Mouse (Mus musculus): ENCODE data around the gene Elp5. TPM values are rescaled to one million over a fixed set of nuclear protein-coding genes. Genes with fewer than 3 reads are reported as not detected.
"Not testable (repeated sequence)": the region's sequence is repeated elsewhere in the genome, so short reads cannot be mapped to it uniquely, and the experiment has no call there.

Elp5 gene
- polyA plus RNA-seq, 1 experiment from 2014 or later, result 162 TPM

DNA sequence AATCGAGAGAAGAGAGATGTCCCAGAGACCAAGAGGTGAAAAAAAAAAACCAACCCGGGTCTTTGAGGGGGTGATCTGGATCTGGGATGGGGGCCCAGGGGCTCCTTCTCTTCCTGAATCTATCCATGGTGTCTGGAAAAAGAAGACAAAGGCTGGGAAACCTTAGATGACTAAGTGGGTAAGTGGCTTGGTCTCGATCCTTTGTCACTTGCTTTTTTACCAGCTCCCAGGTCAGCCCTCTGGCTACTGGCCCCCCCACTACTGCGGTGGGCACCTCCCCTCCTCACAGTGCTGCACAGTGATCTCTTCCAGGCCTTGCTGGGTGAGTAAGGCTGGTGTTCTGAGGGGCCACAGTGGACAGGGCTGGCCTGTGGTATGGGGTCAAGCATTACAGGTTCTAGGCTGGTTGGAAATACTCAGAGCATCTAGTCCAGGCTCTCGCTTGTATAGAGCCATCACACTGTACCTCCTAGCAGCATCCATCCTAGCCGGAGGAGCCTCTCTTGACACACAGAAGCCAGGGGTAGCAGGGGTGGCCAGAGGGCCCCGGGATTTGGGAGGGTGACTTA, 35.0 kb upstream of the Elp5 start:
- Histone ChIP-seq H3K27ac (replicated peaks; ENCODE audit: low read depth, low read length) (peak overlapping the region; percentile 94), H3K9ac (replicated peaks; ENCODE audit: low read length) (peak overlapping the region; percentile 80), H3K9me3 (ENCODE audit: control insufficient read depth, low read length) (no peaks in the 10 kb centered on the region), H3K4me3 (replicated peaks; ENCODE audit: low read depth, low read length) (peak overlapping the region; percentile 77), H3K27me3 (ENCODE audit: control insufficient read depth, insufficient read depth, low read length) (no peaks in the 10 kb centered on the region), H3K4me1 (ENCODE audit: control insufficient read depth, insufficient read depth, low read length) (peaks cover 46% of the 10 kb centered on the region), H3K36me3 (ENCODE audit: control insufficient read depth, insufficient read depth, low read length) (peaks cover 19% of the 10 kb centered on the region), H3K4me2 (ENCODE audit: low read length) (peak overlapping the region; percentile 89)
- DNase-seq (no peak), ATAC-seq (ENCODE audit: low FRiP score, low TSS enrichment) (no peak)
- 27% methylated on average over 7 of the region's 7 CpGs for WGBS

DNA sequence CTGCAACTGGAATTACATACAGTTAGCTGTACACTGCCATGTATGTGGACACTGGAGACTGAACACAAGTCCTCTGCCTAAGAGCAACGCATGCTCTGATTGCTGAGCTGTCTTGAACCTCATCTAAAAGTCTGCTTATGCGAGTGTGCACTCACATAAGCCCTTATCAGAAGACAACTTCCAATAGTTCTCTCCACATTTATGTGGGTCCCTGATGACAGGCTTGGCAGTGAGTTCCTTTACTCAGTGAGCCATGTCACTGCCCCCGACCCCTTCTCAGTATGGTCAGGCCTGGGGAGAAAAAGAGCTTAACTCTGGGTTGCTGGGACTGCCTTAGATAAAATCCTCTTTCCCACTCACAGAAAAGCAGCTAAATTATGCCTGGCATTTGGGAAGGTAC, 34.4 kb upstream of the Elp5 start, which contains the start of gene Dlg4:
Dlg4 (plus strand) TSS at position 274 of the 400 bp plus-strand sequence.
- peak within 1 kb of the TSS; percentile 77 for H3K4me3 ChIP-seq (replicated peaks; ENCODE audit: low read depth, low read length)
- peaks cover 42% of the 10 kb centered on the region for H3K4me1 ChIP-seq (ENCODE audit: control insufficient read depth, insufficient read depth, low read length)
- H3K27ac ChIP-seq (replicated peaks; ENCODE audit: low read depth, low read length), result peak within 1 kb of the TSS; percentile 94

DNA sequence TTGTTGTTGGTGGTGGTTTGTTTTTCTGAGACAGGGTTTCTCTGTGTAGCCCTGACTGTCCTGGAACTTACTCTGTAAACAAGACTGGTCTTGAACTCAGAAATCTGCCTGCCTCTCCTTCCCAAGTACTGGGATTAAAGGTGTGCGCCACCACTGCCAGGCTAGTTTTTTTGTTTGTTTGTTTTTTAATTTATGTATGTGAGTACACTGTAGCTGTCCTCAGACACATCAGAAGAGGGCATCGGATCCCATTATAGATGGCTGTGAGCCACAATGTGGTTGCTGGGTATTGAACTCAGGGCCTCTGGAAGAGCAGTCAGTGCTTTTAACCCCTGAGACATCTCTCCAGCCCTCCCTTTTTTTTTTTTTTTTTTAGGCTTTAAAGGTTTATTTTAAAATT, 33.9 kb upstream of the Elp5 start:
- not testable (repeated sequence) for H3K27ac ChIP-seq (replicated peaks; ENCODE audit: low read depth, low read length); H3K9me3 ChIP-seq (ENCODE audit: control insufficient read depth, low read length); H3K27me3 ChIP-seq (ENCODE audit: control insufficient read depth, insufficient read depth, low read length); ATAC-seq (ENCODE audit: low FRiP score, low TSS enrichment); H3K4me3 ChIP-seq (replicated peaks; ENCODE audit: low read depth, low read length); DNase-seq; H3K9ac ChIP-seq (replicated peaks; ENCODE audit: low read length); H3K4me2 ChIP-seq (ENCODE audit: low read length)
- Histone ChIP-seq H3K4me1 (ENCODE audit: control insufficient read depth, insufficient read depth, low read length) (peaks cover 42% of the 10 kb centered on the region), H3K36me3 (ENCODE audit: control insufficient read depth, insufficient read depth, low read length) (peaks cover 30% of the 10 kb centered on the region)
- 71% methylated on average over 2 of the region's 2 CpGs for WGBS

More for the DNA sequence above, 34.4 kb upstream of the Elp5 start, which contains the start of gene Dlg4:
- H3K4me2 ChIP-seq (ENCODE audit: low read length), result peak within 1 kb of the TSS; percentile 89
- H3K9me3 ChIP-seq (ENCODE audit: control insufficient read depth, low read length), result no peaks in the 10 kb centered on the region
- ATAC-seq (ENCODE audit: low FRiP score, low TSS enrichment), result no peak
- no peaks in the 10 kb centered on the region for H3K27me3 ChIP-seq (ENCODE audit: control insufficient read depth, insufficient read depth, low read length)
- H3K36me3 ChIP-seq (ENCODE audit: control insufficient read depth, insufficient read depth, low read length), result peaks cover 25% of the 10 kb centered on the region
- H3K9ac ChIP-seq (replicated peaks; ENCODE audit: low read length), result peak within 1 kb of the TSS; percentile 80
- DNase-seq, result no peak
- 50% methylated on average over 3 of the region's 3 CpGs for WGBS

DNA sequence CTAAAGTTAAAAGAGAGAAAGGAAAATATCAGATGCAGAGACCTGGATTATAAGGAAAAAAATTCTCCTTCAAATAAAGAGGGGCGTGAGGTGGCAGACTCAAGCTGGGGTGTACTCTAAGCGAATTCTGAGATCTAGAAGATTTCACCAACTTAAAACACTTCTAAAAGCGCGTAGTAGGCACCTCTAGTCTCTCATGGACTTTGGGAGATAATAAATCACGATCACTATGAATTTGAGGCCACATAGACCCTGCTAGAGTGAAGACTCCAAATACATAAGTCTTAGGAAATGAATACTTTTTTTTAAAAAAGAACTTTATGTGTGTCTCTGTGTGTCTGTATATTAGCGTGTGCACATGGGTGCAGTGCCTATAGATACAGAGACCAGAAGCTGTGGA, 33.4 kb upstream of the Elp5 start:
- Histone ChIP-seq H3K9ac (replicated peaks; ENCODE audit: low read length) (no peak overlapping the region; the same call in 1 of the 2 replicates), H3K4me1 (ENCODE audit: control insufficient read depth, insufficient read depth, low read length) (peaks cover 40% of the 10 kb centered on the region), H3K27ac (replicated peaks; ENCODE audit: low read depth, low read length) (0 out of 2 replicates have a peak overlapping the region, but pooled peaks have one; percentile 70), H3K4me3 (replicated peaks; ENCODE audit: low read depth, low read length) (peak overlapping the region; percentile 56), H3K4me2 (ENCODE audit: low read length) (peak overlapping the region; percentile 76), H3K27me3 (ENCODE audit: control insufficient read depth, insufficient read depth, low read length) (no peaks in the 10 kb centered on the region), H3K36me3 (ENCODE audit: control insufficient read depth, insufficient read depth, low read length) (peaks cover 35% of the 10 kb centered on the region), H3K9me3 (ENCODE audit: control insufficient read depth, low read length) (no peaks in the 10 kb centered on the region)
- DNase-seq (no peak), ATAC-seq (ENCODE audit: low FRiP score, low TSS enrichment) (no peak)
- 68% methylated on average over 6 of the region's 6 CpGs for WGBS

DNA sequence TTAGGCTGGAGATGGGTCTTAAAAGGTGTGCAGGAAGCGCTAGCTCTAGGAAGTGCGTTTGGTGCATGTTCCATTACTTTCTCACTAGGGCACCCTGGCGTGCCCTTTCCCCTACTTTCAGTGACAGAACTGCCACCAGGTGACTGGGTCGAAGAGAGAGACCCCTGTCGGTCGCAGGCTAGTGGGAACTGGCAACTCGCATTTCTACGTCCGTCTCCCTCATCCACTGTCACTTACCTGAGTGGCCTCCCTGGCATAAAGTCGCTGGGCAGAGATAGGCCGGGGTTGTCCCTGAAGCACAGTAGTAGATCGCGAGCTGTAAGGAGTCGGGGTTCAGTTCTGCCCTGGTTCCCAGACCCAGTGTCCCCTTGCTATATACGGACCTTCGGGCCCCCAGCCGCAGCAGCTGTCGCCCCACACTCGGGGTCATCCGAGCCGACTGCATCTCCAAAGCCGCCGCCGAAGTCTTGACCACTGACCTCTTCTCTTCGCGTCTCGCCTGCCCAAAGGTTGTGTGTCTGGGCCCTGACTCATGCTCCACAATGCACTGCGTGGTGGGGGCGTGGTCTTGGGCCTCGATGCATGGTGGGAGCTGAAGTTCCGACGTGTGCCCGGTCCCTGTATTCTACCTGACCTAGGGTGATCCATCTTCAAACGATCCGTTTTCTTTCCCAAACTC, 32.7 kb upstream of the Elp5 start, which contains the start of gene Acadvl:
Acadvl (minus strand) TSS at position 532 of the 679 bp plus-strand sequence.
- H3K27ac ChIP-seq (replicated peaks; ENCODE audit: low read depth, low read length), result peak within 1 kb of the TSS; percentile 70
- H3K9ac ChIP-seq (replicated peaks; ENCODE audit: low read length), result peak within 1 kb of the TSS; percentile 74
- peaks cover 42% of the 10 kb centered on the region for H3K36me3 ChIP-seq (ENCODE audit: control insufficient read depth, insufficient read depth, low read length)
- peaks cover 34% of the 10 kb centered on the region for H3K4me1 ChIP-seq (ENCODE audit: control insufficient read depth, insufficient read depth, low read length)
- peak; percentile 76 for ATAC-seq (ENCODE audit: low FRiP score, low TSS enrichment)
- peak within 1 kb of the TSS; percentile 56 for H3K4me3 ChIP-seq (replicated peaks; ENCODE audit: low read depth, low read length)
- no peaks in the 10 kb centered on the region for H3K27me3 ChIP-seq (ENCODE audit: control insufficient read depth, insufficient read depth, low read length)
- DNase-seq, result peak; percentile 92
- WGBS, result 1% methylated on average over 35 of the region's 35 CpGs
- H3K4me2 ChIP-seq (ENCODE audit: low read length), result peak within 1 kb of the TSS; percentile 76
- no peaks in the 10 kb centered on the region for H3K9me3 ChIP-seq (ENCODE audit: control insufficient read depth, low read length)

DNA sequence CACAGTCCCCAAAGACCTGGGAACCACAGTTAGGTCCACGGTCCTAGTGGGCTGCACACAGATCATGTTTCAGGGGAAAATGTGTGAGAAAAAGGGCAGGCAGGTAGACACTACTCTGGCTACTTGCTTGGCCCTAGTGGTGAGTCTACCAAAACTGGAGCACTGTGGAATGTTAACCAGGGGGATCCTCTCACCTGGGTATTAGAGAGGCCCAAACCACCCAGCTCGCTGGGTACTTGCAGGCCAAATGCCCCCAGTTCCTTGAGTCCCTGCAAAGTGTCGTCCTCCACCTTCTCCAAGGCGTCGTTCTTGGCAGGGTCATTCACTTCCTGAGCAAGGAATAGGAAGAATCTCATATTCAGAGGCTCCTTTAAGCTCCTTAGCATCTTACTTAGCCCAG, 31.7 kb upstream of the Elp5 start:
- ATAC-seq (ENCODE audit: low FRiP score, low TSS enrichment) (no peak), DNase-seq (no peak)
- no peaks in the 10 kb centered on the region for H3K9me3 ChIP-seq (ENCODE audit: control insufficient read depth, low read length)
- no peak overlapping the region; the same call in 1 of the 2 replicates for H3K9ac ChIP-seq (replicated peaks; ENCODE audit: low read length)
- no peaks in the 10 kb centered on the region for H3K27me3 ChIP-seq (ENCODE audit: control insufficient read depth, insufficient read depth, low read length)
- H3K27ac ChIP-seq (replicated peaks; ENCODE audit: low read depth, low read length), result no peak overlapping the region
- H3K4me1 ChIP-seq (ENCODE audit: control insufficient read depth, insufficient read depth, low read length), result peaks cover 24% of the 10 kb centered on the region
- H3K4me2 ChIP-seq (ENCODE audit: low read length), result no peak overlapping the region
- 66% methylated on average over 5 of the region's 5 CpGs for WGBS
- peaks cover 52% of the 10 kb centered on the region for H3K36me3 ChIP-seq (ENCODE audit: control insufficient read depth, insufficient read depth, low read length)
- H3K4me3 ChIP-seq (replicated peaks; ENCODE audit: low read depth, low read length), result peak overlapping the region; percentile 56; the same call in 1 of the 2 replicates

DNA sequence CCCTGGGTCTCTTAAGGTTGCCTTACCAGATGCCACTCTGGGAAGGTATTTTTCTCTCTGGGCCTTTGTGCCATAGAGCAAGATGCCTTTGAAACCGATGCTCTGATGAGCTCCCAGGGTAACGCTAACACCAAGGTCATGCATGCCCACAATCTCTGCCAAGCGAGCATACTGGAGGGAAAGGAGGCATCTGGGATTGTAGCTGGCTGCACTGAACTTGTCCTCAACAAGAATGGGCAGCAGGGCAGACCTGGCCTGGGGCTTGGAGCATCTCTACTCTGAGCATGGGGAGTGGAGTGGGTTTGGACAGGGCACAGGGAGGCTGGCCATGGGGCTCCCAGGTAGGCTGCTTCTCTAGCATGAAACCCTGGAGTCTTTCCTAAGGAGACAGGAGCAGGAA, 31.1 kb upstream of the Elp5 start:
- ATAC-seq (ENCODE audit: low FRiP score, low TSS enrichment) (no peak), DNase-seq (no peak)
- Histone ChIP-seq H3K9me3 (ENCODE audit: control insufficient read depth, low read length) (no peaks in the 10 kb centered on the region), H3K4me1 (ENCODE audit: control insufficient read depth, insufficient read depth, low read length) (peaks cover 22% of the 10 kb centered on the region), H3K27ac (replicated peaks; ENCODE audit: low read depth, low read length) (no peak overlapping the region), H3K4me3 (replicated peaks; ENCODE audit: low read depth, low read length) (no peak overlapping the region), H3K36me3 (ENCODE audit: control insufficient read depth, insufficient read depth, low read length) (peaks cover 58% of the 10 kb centered on the region), H3K9ac (replicated peaks; ENCODE audit: low read length) (no peak overlapping the region), H3K4me2 (ENCODE audit: low read length) (no peak overlapping the region), H3K27me3 (ENCODE audit: control insufficient read depth, insufficient read depth, low read length) (no peaks in the 10 kb centered on the region)
- 85% methylated on average over 3 of the region's 3 CpGs for WGBS

DNA sequence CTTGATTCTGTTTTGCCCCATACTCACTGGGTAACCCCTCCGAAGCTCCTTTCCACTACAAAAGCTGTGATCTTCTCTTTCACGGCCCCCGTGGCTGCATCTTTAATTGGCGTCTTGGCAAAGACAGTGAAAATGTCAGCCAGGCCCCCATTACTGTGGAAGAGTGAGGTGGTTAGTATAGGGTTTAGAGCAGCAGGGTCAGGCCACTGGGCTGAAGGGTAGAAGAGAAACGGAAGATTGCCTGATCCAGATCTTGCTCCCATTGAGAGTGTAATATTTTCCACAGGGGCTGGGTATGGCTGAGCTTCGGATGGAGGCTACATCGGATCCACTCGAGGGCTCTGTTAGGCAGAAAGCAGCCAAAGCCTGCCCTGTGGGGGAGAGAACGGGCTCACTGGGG, 30.6 kb upstream of the Elp5 start:
- H3K36me3 ChIP-seq (ENCODE audit: control insufficient read depth, insufficient read depth, low read length), result peaks cover 63% of the 10 kb centered on the region
- no peak overlapping the region for H3K27ac ChIP-seq (replicated peaks; ENCODE audit: low read depth, low read length)
- peaks cover 22% of the 10 kb centered on the region for H3K4me1 ChIP-seq (ENCODE audit: control insufficient read depth, insufficient read depth, low read length)
- 88% methylated on average over 9 of the region's 9 CpGs for WGBS
- ATAC-seq (ENCODE audit: low FRiP score, low TSS enrichment) (no peak), DNase-seq (no peak)
- no peak overlapping the region for H3K4me3 ChIP-seq (replicated peaks; ENCODE audit: low read depth, low read length)
- no peak overlapping the region for H3K9ac ChIP-seq (replicated peaks; ENCODE audit: low read length)
- H3K9me3 ChIP-seq (ENCODE audit: control insufficient read depth, low read length), result no peaks in the 10 kb centered on the region
- no peak overlapping the region for H3K4me2 ChIP-seq (ENCODE audit: low read length)
- no peaks in the 10 kb centered on the region for H3K27me3 ChIP-seq (ENCODE audit: control insufficient read depth, insufficient read depth, low read length)

DNA sequence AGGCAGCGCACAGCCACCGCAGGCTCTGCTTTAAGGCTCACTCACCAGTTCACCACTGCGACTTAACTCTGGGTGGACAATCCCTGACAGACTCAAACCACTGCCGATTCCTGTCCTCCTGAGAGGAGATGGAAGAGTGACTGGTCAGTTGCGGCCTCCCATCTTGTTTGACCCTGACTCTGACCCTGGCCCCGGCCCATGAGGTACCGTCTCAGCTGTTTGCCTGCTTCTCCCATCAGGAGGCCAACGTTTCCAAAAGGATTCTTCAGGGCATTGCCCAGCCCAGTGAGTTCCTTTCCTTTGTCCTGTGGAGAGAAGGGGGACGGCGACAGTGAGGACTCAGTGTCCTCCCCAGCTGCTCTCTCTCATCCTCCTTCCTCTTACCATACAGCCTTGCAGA, 28.6 kb upstream of the Elp5 start:
- Histone ChIP-seq H3K4me1 (ENCODE audit: control insufficient read depth, insufficient read depth, low read length) (peaks cover 10% of the 10 kb centered on the region), H3K9me3 (ENCODE audit: control insufficient read depth, low read length) (no peaks in the 10 kb centered on the region), H3K4me2 (ENCODE audit: low read length) (no peak overlapping the region), H3K27ac (replicated peaks; ENCODE audit: low read depth, low read length) (no peak overlapping the region), H3K27me3 (ENCODE audit: control insufficient read depth, insufficient read depth, low read length) (no peaks in the 10 kb centered on the region), H3K4me3 (replicated peaks; ENCODE audit: low read depth, low read length) (no peak overlapping the region), H3K36me3 (ENCODE audit: control insufficient read depth, insufficient read depth, low read length) (peaks cover 83% of the 10 kb centered on the region), H3K9ac (replicated peaks; ENCODE audit: low read length) (no peak overlapping the region)
- no peak for DNase-seq
- WGBS, result 78% methylated on average over 10 of the region's 10 CpGs
- no peak for ATAC-seq (ENCODE audit: low FRiP score, low TSS enrichment)
